Mouse (Mus musculus) megakaryocyte-erythroid progenitor cell, adult 5-6 weeks (primary cell): ENCODE data around the gene Rasa4. TPM values are rescaled to one million over a fixed set of nuclear protein-coding genes. Genes with fewer than 3 reads are reported as not detected.
A peak's percentile ranks its signal among the peaks of the same experiment; 100 is the strongest.
"Not testable (repeated sequence)": the region's sequence is repeated elsewhere in the genome, so short reads cannot be mapped to it uniquely, and the experiment has no call there.

Source experiments
- ATAC-seq: replicated peaks from 2 replicates; pipeline ENCODE4 v1.8.0; 2016; ENCODE audit warnings: mild to moderate bottlenecking, inconsistent platforms; ENCODE audit not compliant: severe bottlenecking, poor library complexity, low FRiP score, low TSS enrichment
- total RNA-seq, 2 experiments: library from RNA; stranded (forward) in 1 of 2; stranded (reverse) in 1 of 2; fragments of 200-1000, 215-1000 nt in 1 of 2; fragments of >200 nt in 1 of 2; fragmentation: Nextera tagmentation in 1 of 2; gene quantifications; 2 replicates each; pipeline ENCODE4 v1.2.3; 2014 to 2017

Rasa4 gene
- total RNA-seq, 2 experiments from 2014 or later, result 2.1 to 3.9 TPM

GRCm38 (mm10) chr5:136149134-136149576, 65.4 kb downstream of the Rasa4 start:
- ATAC-seq, result peak; percentile 76

DNA sequence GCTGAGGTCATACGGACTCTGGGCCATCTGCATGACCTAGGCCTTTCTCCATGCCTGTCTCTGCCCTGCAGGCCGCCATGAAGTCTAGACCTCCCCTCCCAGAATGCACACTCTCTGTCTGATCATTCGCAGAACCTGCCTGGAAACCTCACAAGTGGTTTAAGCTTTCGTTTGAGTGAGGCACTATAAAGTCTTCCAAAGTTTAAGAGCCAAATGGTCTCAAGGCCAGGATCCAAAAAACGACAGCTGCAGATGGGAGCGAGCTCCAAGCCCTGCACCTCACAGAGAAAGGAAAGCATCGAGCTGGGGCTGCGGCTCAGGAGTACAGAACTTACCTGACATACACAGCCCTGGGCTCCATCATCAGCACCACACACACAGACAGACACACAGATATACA, 68.6 kb downstream of the Rasa4 start:
- ATAC-seq, result no peak

DNA sequence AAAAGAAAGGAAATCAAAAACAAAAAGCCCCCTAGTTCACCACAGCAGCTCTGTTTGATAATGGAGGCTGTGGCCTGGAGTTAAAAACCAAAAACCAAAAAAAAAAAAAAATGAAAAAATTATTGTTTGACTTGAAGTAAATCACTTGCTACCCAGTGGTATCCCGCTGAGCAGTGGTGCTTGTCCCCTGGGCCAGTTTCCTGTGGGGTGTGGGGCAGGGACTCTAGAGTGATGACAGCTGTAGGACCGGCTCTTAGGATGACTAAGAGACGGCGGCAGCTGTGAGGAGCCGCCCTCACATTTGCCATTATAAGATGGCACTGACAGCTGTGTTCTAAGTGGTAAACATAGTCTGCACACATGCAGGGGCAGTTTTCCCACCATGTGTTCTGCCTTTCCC, 71.7 kb downstream of the Rasa4 start:
- ATAC-seq, result no peak

DNA sequence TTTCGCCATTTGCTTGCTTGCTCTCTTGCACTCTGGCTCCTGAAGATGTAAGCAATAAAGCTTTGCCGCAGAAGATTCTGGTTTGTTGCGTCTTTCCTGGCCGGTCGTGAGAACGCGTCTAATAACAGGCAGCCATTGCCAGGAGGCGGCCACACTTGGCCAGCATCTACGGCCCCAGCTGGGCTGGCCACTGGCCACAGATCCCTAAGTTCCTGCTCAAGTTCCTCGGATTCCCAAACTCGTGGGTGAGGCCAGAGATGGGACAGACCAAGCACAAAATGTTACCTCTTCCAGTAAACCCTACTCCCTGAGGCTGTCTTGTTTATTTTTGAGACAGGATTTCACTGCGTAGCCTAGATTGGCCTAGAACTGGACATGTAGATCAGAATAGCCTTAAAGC, 76.4 kb downstream of the Rasa4 start:
- not testable (repeated sequence) for ATAC-seq

Other genes with a start within 250 kb of the Rasa4 start
- gene Hspb1, start 196.0 kb upstream of the Rasa4 start, total RNA-seq (2014; fragmentation: Nextera tagmentation), result not detected in 2 replicates
- not detected in 2 replicates for gene Hspb1, start 196.0 kb upstream of the Rasa4 start, total RNA-seq (2017)
- gene Ywhag, start 149.3 kb upstream of the Rasa4 start, total RNA-seq (2014; fragmentation: Nextera tagmentation), result 125 and 138 TPM in 2 replicates
- 88.3 and 92.5 TPM in 2 replicates for gene Ywhag, start 149.3 kb upstream of the Rasa4 start, total RNA-seq (2017)
- 1.7 and 3.2 TPM in 2 replicates for gene Ssc4d, start 109.4 kb upstream of the Rasa4 start, total RNA-seq (2014; fragmentation: Nextera tagmentation)
- 3.5 TPM in 1 of 2 replicates, not detected in the other for gene Ssc4d, start 109.4 kb upstream of the Rasa4 start, total RNA-seq (2017)
- not detected in 2 replicates for gene Zp3, start 103.8 kb upstream of the Rasa4 start, total RNA-seq (2014; fragmentation: Nextera tagmentation)
- gene Zp3, start 103.8 kb upstream of the Rasa4 start, total RNA-seq (2017), result not detected in 2 replicates
- 5.6 and 22.1 TPM in 2 replicates for gene Dtx2, start 89.1 kb upstream of the Rasa4 start, total RNA-seq (2014; fragmentation: Nextera tagmentation)
- 2.3 and 4.2 TPM in 2 replicates for gene Dtx2, start 89.1 kb upstream of the Rasa4 start, total RNA-seq (2017)
- gene Upk3b, start 45.4 kb upstream of the Rasa4 start, total RNA-seq (2014; fragmentation: Nextera tagmentation), result not detected in 2 replicates
- gene Upk3b, start 45.4 kb upstream of the Rasa4 start, total RNA-seq (2017), result not detected in 2 replicates
- gene Upk3bl, start 29.4 kb upstream of the Rasa4 start, total RNA-seq (2014; fragmentation: Nextera tagmentation), result not detected in 2 replicates
- not detected in 2 replicates for gene Upk3bl, start 29.4 kb upstream of the Rasa4 start, total RNA-seq (2017)
- gene Polr2j, start 32.7 kb downstream of the Rasa4 start, total RNA-seq (2014; fragmentation: Nextera tagmentation), result 227 and 248 TPM in 2 replicates
- 163 and 177 TPM in 2 replicates for gene Polr2j, start 32.7 kb downstream of the Rasa4 start, total RNA-seq (2017)
- gene Lrwd1, start 52.2 kb downstream of the Rasa4 start, total RNA-seq (2014; fragmentation: Nextera tagmentation), result 64.7 and 67.4 TPM in 2 replicates
- gene Lrwd1, start 52.2 kb downstream of the Rasa4 start, total RNA-seq (2017), result 47.7 and 49.6 TPM in 2 replicates
- gene Alkbh4, start 52.2 kb downstream of the Rasa4 start, total RNA-seq (2014; fragmentation: Nextera tagmentation), result 12.1 and 19.2 TPM in 2 replicates
- 8.1 and 8.5 TPM in 2 replicates for gene Alkbh4, start 52.2 kb downstream of the Rasa4 start, total RNA-seq (2017)
- 14.5 and 20.3 TPM in 2 replicates for gene Orai2, start 86.8 kb downstream of the Rasa4 start, total RNA-seq (2014; fragmentation: Nextera tagmentation)
- 10.1 and 23.9 TPM in 2 replicates for gene Orai2, start 86.8 kb downstream of the Rasa4 start, total RNA-seq (2017)
- gene Prkrip1, start 115.0 kb downstream of the Rasa4 start, total RNA-seq (2014; fragmentation: Nextera tagmentation), result 24.2 and 32.6 TPM in 2 replicates
- gene Prkrip1, start 115.0 kb downstream of the Rasa4 start, total RNA-seq (2017), result 67.4 and 131 TPM in 2 replicates
- 1.7 and 3.0 TPM in 2 replicates for gene Sh2b2, start 162.6 kb downstream of the Rasa4 start, total RNA-seq (2014; fragmentation: Nextera tagmentation)
- gene Sh2b2, start 162.6 kb downstream of the Rasa4 start, total RNA-seq (2017), result 0.09 and 1.8 TPM in 2 replicates